Mouse (Mus musculus) cerebellum, postnatal 4 days (tissue): ENCODE data around the gene Nat10.
A peak's percentile ranks its signal among the peaks of the same experiment; 100 is the strongest.

Source experiments
- DNase-seq, 2 experiments: peaks; one replicate each; pipeline ENCODE4 v3.0.0; 2022; ENCODE audit warnings: low spot score in 2 of 2, mixed read lengths in 1 of 2

The Nat10 gene

GRCm38 (mm10) chr2:103746096-103746495 lies 15.0 kb downstream of the Nat10 start:
- no peak for DNase-seq

DNA sequence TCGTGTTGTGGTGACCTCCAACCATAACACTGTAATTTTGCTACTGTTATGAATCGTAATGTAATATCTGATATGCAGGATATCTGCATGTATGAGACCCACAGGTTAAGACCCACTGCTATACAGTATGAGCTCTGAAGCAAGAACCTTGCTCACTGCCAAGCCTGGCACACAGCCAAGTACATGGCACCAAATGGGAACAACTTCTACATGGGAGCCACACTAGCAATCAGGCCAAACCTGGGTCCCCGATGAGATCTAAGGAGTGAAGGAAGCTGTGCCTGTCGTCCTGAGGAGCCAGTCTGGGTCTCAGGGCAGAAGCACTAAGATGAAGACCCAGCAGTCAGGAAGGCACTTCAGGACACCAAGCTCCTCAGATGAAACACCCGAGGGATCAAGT lies 15.6 kb downstream of the Nat10 start:
- DNase-seq = no peak

DNA sequence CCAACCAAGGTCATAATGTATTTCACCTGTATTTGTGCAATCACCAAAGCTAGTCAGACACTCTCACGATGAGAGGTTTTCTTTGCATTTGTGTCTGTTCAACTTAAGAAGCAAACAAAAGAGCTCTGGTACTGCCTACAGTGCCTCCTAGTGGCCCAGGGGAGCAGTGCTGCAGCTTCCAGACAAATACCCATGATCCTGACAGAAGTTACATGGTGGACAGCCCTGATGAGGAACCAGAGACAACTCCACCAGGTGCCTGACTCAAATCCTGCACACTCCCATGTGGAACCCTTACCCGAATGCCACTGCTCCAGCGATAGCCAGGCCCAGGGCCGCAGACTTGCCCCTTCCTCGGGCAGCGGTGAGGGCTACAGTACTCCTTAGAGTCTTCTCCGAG lies 17.1 kb downstream of the Nat10 start:
- peak; percentile 62 to 74 for DNase-seq

- no peak for DNase-seq
These were observed 17.5 kb downstream of the Nat10 start for GRCm38 (mm10) chr2:103743536-103743935.

GRCm38 (mm10) chr2:103742821-103743220 lies 18.2 kb downstream of the Nat10 start:
- DNase-seq = no peak

DNA sequence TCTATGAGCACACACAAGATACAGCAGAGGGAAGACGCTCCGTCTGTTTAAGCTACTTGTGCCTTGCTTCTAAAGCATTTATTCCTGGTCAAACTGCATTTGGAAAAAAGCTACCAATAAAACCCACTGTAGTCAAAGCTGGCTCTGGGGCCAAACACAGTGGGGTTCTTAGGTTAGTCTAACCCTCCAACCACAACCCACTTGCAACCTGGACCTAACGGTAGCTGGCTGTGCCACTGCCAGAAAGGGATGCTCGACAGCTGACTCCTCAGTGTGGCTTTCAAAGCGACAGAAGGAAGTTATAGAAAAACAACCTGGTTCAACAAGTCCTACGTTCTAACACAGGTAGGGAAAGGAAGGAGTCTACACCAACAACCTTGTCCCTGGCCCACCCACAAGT lies 29.6 kb downstream of the Nat10 start:
- no peak for DNase-seq

DNA sequence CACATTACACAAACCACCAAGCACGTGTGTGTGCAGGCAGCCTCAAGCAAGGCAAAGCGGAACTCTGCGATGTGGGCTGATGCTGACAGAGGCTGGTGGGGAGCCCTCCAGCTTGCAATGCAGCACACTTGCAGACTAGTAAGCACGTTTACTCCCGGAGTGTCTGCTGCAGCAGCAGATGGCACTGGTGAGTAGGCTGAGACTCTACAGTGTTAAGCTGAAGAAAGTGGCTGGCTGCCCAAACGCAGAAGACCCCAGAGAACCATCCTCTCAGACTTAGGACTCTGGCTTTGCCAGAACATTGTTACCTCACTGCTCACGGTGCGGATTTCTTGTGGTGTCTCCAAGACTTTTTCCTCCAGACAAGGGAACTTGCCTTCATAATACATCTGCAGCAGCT lies 30.1 kb downstream of the Nat10 start:
- DNase-seq = no peak

- no peak for DNase-seq
These were observed 33.0 kb downstream of the Nat10 start for GRCm38 (mm10) chr2:103728027-103728540.

- no peak for DNase-seq
These were observed 36.5 kb downstream of the Nat10 start for GRCm38 (mm10) chr2:103724521-103724920.

- no peak for DNase-seq
These were observed 41.8 kb downstream of the Nat10 start for GRCm38 (mm10) chr2:103719292-103719646.

- DNase-seq = peak; percentile 70 to 82
These were observed 42.3 kb downstream of the Nat10 start for GRCm38 (mm10) chr2:103718594-103719291.

- no peak for DNase-seq
These were observed 46.7 kb downstream of the Nat10 start for GRCm38 (mm10) chr2:103714412-103714811.

DNA sequence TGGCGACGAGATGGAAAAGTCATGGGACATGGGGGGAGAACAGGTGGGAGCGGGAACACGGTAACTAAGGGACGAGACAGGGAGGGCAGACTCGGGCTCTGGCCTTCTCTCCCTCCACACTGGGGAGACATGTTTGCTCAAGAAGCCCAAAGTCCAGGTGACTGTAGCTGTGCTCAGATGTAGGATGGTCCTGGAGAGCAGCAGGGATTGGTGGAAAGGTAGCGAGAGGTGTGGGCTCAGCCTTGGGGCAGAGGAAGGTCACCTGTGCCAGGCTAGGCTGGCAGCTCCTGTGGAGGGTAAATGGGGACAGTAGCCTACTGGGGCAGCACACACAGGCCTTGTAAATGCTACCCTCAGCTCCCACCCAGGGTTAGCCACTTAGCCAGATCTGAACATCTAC lies 47.2 kb downstream of the Nat10 start:
- DNase-seq = no peak

- DNase-seq = no peak
These were observed 50.2 kb downstream of the Nat10 start for GRCm38 (mm10) chr2:103710849-103711248.

GRCm38 (mm10) chr2:103707056-103707776 lies 53.9 kb downstream of the Nat10 start:
- no peak for DNase-seq

- DNase-seq = peak; percentile 28 to 74
These were observed 54.8 kb downstream of the Nat10 start for GRCm38 (mm10) chr2:103706226-103706625.

DNA sequence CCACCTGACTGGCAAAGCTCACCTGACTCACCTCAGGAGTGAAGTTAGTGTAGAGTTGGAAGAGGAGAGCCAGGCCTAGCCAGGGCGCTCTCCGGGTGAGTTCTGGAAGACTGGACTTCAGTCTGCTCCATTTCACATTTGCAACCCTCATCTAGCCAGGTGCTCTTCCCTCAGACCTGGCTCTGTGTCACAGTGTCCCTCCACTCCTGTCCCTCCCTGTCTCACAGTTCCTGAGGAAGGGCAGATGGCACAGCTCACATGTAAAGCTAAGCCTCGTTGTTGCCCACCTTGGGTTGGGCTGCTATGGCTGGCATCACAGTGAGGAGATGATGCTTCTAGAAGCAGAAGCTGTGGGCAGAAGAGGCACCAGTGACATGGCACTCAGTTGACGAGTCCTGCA lies 55.2 kb downstream of the Nat10 start:
- DNase-seq = no peak

DNA sequence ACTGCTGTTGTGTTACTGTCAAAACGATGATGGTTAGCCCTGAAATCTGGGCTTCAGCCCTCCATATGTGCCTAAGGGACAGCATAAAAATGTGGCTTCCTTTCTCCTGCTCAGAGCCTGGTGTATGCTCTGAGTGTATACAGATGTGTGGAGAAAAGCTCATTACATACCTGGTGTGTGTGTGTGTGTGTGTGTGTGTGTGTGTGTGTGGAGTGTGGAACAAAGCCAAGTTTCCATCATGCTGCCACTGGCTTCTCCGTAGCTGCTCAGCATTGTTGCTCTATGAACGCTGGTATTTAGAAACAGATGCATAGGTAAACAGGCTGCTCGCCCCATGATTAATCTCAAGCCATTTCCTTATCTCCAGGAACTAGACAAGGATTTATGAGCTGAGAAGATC lies 57.2 kb downstream of the Nat10 start:
- DNase-seq = no peak

DNA sequence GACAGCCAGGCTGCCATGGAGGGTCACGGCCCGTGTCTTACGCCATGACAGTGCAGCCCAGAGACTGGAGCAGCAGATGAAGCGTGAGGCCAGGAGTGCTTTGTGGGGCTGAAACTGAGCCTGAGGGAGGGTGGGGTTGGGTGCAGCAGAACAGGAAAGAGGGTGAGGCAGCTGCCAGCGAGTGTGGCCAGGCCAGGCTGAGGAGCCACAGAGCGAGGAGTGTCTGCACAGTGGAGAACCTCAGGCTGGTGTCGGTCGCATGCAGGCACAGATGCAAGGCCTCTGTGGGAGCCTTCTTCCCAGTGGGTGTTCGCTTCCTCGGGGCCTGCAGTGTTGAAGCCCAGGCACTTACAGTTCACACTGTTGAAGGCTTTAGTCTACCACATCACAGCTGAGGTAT lies 57.7 kb downstream of the Nat10 start:
- no peak for DNase-seq

DNA sequence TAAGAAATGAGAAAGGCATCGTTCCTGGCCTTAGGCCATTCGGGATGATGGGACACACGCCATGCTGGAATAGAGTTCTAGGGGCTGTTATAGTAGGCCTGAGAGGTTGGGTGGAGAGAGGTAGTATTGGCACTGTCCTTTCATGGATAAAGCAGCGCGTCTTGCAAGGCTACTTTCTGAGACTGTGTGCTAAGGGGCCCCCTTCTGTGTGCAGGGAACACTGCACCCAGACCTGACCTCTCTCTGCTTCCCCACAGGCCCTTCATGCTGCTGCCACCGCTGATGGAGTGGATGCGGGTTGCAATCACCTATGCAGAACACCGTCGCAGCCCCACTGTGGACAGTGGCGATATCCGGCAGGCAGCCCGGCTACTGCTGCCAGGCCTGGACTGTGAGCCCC lies 60.6 kb downstream of the Nat10 start:
- no peak for DNase-seq

DNA sequence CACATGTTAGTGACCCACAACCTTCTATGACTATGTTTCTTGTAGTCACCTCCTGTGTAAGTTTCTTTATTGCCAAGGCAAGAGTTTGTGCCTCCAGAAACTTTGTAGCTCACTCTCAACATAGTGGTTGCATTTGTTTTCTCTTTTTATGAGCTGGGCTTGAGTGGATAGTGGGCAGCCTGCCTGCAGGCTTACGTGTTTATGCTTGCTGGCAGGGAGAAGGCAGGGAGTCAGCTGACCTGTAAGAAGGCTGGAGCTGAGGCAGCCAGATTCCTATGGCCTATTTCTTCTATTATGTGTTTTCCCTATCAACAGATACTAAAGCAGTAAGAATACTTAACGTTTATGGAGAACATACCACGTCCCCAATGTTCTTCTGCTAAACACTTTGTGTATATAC lies 64.9 kb downstream of the Nat10 start:
- DNase-seq = no peak

DNA sequence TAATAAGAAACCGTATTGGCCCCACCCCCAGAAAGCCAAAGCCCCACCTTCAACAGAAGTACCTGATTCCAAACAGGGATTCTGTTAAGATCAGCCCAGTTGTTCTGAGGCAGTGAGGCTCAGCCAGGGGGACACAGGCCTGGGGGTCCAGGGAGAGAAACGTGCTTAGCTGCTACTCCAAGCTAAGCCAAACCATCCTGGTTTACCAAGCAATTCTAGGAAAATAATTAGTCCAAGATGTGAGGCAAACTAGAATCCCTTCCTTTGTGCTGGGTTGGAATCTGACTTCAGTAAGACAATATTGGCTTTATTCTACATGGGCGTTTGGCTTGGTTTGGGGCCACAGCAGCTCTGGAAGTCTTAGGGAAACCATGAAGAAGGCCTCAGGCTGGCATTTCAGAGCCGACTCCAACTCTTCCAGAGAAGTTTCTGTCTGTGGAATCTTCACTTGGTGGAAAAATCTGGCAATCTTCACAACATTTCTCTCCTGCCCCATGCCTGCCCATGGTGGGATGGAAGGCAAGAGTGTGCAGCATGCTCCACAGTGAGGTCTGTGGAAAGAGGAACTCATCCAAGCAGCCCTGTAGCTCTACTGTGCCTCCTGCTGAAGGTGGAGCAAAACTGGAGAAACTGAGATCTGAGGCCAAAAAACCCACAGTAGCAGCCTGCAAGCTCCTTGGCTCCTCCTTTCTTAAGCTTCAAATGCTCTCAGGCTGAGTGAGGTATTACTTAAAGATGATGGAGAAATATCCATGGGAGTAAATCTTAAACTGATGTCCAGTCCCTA lies 66.1 kb downstream of the Nat10 start:
- DNase-seq = no peak

DNA sequence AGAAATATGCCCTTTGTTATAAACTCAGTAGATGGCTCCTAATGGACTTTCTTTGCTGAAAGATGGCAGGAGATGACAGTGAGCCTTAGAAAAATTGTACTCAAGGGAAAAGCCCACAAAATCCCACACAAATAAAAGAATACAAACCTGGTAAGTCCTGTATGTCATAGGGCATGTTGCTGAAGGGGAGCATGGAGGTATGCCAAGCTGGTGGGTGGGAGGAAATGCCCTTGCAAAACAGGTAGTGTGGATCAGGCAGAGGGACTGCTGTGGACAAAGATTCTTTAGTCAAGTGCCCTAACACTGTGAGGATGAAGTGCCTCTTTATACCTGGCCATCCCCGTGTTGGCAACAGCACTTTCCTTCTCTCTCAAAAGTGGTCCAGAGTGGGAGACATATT lies 68.3 kb downstream of the Nat10 start:
- no peak for DNase-seq
